Mouse (Mus musculus) midbrain, embryonic 15.5 days (tissue): ENCODE results near the gene Akap13. TPM values are rescaled to one million over a fixed set of nuclear protein-coding genes. Genes with fewer than 3 reads are reported as not detected.

Experiments
- ATAC-seq: fragments of 200-750 bp; cut with Nextera tagmentation; replicated peaks from 2 replicates; pipeline ENCODE4 v1.8.0; 2017; ENCODE audit warnings: moderate TSS enrichment
- H3K27ac ChIP-seq: fragments of 300-500 bp; sonication (generic); 2 replicates; pipeline ENCODE4 v1.5.1; 2015; ENCODE audit warnings: mild to moderate bottlenecking, inconsistent platforms
- H3K27me3 ChIP-seq: fragments of 300-500 bp; sonication (generic); replicated peaks from 2 replicates; pipeline ENCODE4 v1.6.1; 2015; ENCODE audit warnings: inconsistent platforms
- H3K36me3 ChIP-seq: fragments of 300-500 bp; sonication (generic); replicated peaks from 2 replicates; pipeline ENCODE4 v1.6.1; 2015; ENCODE audit warnings: inconsistent platforms
- H3K4me1 ChIP-seq: fragments of 300-500 bp; sonication (generic); 2 replicates; pipeline ENCODE4 v1.6.1; 2015; ENCODE audit warnings: inconsistent platforms
- H3K4me2 ChIP-seq: fragments of 300-500 bp; sonication (generic); 2 replicates; pipeline ENCODE4 v1.6.1; 2015; ENCODE audit warnings: inconsistent platforms, mild to moderate bottlenecking, moderate library complexity
- H3K4me3 ChIP-seq: fragments of 300-500 bp; sonication (generic); 2 replicates; pipeline ENCODE4 v1.5.1; 2015; ENCODE audit warnings: mild to moderate bottlenecking, inconsistent platforms
- H3K9ac ChIP-seq: fragments of 300-500 bp; sonication (generic); 2 replicates; pipeline ENCODE4 v1.6.1; 2015; ENCODE audit warnings: mild to moderate bottlenecking, inconsistent platforms
- H3K9me3 ChIP-seq: fragments of 300-500 bp; sonication (generic); 2 replicates; pipeline ENCODE4 v1.6.1; 2016; ENCODE audit warnings: inconsistent platforms
- WGBS: fragments of 180-500 bp; shearing (Covaris S2); methylation state at CpG from one replicate; pipeline ENCODE4 v1.1.7; 2015; ENCODE audit warnings: mixed read lengths; 5-methylcytosine and 5-hydroxymethylcytosine counted together
- polyA plus RNA-seq: library from polyadenylated mRNA; unstranded; fragments of >200 nt; fragmentation: Nextera tagmentation; extraction: Ambion mirVana; gene quantifications from 2 replicates; pipeline ENCODE4 v1.2.1, GENCODE M21; 2015

Akap13 gene
- polyA plus RNA-seq, 1 experiment from 2014 or later = 16.1 TPM

DNA sequence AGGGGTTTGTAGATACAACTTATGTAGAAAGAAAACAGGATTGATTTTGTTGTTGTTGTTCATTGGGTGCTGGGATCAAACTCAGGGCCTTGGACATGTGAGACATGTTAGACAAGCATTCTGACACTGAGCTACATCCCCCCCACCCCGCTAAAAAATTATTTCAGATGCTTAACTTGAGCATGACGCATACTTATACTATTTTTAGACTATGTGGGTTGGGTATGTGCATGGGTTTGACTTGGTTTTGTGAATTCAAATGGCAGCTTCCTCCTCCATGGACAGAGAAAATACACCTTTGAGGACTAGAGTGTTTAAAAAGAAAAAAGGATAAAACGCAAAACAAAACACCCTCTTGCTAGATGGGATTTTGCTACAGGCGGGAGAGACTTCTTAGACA is 26.4 kb upstream of the Akap13 start:
- 90% methylated on average over 4 of the region's 4 CpGs for WGBS
- H3K9me3 ChIP-seq = no peaks in the 10 kb centered on the region
- H3K27me3 ChIP-seq = no peaks in the 10 kb centered on the region
- H3K4me2 ChIP-seq = no peak overlapping the region
- ATAC-seq = no peak
- H3K4me3 ChIP-seq = no peak overlapping the region
- no peak overlapping the region for H3K27ac ChIP-seq
- H3K36me3 ChIP-seq = no peaks in the 10 kb centered on the region
- no peak overlapping the region for H3K9ac ChIP-seq
- H3K4me1 ChIP-seq = no peaks in the 10 kb centered on the region

DNA sequence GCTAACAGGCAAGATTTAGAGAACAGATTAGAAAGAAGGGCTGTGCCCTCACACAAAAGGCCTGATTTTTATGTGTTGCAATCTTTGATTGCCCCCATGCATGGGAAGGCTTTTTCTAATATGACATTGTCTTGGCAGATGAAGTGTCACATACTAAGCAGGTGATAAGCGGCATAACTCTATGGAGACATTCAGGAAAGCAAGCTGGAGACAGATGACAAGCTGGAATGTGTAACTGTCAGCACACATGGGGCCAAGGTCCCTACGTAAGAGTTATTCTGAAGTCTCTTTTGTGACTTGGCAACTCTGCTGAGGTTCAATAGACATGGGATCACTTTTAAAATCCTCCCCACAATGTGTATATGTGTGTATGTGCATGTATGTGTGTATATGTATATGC is 24.8 kb upstream of the Akap13 start:
- Histone ChIP-seq H3K4me3 (no peak overlapping the region), H3K27ac (no peak overlapping the region), H3K36me3 (no peaks in the 10 kb centered on the region), H3K4me2 (no peak overlapping the region), H3K27me3 (no peaks in the 10 kb centered on the region), H3K4me1 (no peaks in the 10 kb centered on the region), H3K9ac (no peak overlapping the region), H3K9me3 (no peaks in the 10 kb centered on the region)
- 79% methylated on average over 2 of the region's 2 CpGs for WGBS
- ATAC-seq = no peak

DNA sequence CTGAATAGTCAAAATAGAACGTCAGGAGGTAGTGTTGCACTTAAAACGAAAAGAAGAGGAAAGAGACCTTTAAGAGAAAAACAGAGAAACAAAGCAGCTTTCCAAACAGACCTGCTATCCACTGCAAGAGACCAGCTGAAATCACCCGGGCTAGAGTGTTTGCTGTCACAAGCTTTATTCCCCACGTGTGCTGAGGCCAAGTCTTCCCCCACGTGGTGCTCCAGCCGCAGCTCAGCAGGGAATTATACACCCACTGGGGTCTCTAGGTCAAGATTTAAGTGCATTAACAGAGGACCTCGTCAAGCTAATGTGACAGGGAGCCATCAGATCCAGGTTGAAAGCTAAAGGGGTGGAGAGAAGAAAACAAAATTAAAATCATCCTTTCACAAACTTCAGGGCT is 24.3 kb upstream of the Akap13 start:
- H3K4me1 ChIP-seq = no peaks in the 10 kb centered on the region
- H3K4me3 ChIP-seq = no peak overlapping the region
- no peaks in the 10 kb centered on the region for H3K9me3 ChIP-seq
- H3K9ac ChIP-seq = no peak overlapping the region
- no peak overlapping the region for H3K4me2 ChIP-seq
- no peaks in the 10 kb centered on the region for H3K27me3 ChIP-seq
- WGBS = 29% methylated on average over 7 of the region's 7 CpGs
- no peak for ATAC-seq
- no peak overlapping the region for H3K27ac ChIP-seq
- no peaks in the 10 kb centered on the region for H3K36me3 ChIP-seq

DNA sequence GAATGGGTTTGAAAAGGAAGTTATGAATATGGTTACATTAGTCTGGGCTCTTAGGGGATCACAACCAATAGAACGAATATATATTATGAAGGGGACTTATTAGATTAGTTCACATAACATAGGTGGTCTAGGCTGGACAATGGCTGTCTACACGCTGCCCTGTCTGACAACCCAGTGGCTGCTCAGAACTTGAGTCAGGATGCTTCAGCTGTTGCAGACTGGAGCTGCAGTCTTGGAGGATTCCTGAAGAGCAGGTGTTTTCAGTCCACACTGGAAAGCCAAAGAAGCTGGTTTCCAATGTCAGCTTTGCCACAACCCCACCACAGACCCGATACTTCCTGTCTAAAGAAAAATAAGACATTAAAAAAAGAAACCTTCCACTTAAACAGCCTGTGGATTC is 23.3 kb upstream of the Akap13 start:
- H3K4me2 ChIP-seq = no peak overlapping the region
- H3K27me3 ChIP-seq = no peaks in the 10 kb centered on the region
- no peaks in the 10 kb centered on the region for H3K36me3 ChIP-seq
- no peak overlapping the region for H3K9ac ChIP-seq
- H3K9me3 ChIP-seq = no peaks in the 10 kb centered on the region
- H3K4me3 ChIP-seq = no peak overlapping the region
- no peaks in the 10 kb centered on the region for H3K4me1 ChIP-seq
- WGBS = 78% methylated on average over 3 of the region's 3 CpGs
- no peak overlapping the region for H3K27ac ChIP-seq
- ATAC-seq = no peak

DNA sequence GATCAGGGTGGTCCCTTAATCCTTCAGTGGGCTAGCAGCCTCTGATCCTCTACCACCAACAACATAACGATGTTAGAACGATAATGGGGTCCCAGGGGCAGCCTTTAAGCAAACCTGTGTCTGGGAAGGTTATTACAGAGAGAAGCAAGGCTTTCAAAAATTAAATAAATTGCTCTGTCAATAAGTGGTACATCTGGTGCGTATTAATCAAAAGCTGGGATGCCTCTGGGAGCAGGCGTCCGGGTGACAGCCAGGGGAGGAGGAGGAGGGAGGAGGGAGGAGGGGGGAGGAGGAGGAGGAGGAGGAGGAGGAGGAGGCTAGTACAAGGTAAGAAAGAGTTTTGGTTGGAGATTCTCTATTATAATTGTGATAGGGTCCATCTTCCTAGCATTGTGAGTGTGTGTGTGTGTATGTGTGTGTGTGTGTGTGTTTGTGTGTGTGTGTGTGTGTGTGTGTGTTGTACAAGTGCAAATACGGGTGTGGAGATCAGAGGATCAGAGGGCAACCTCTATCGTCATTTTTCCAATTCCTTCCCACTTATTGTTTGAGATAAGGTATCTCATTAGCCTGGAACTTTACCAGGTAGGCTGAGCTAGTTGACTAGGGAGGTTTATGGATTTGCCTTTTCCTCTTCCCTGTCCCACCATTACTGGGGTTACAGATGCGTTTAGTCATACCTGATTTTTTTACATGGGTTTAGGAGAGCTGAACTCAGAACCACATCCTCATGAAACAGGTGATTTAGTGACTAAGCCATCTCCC is 18.7 kb upstream of the Akap13 start:
- Histone ChIP-seq H3K4me2 (no peak overlapping the region), H3K9me3 (no peaks in the 10 kb centered on the region), H3K4me1 (no peaks in the 10 kb centered on the region), H3K27ac (no peak overlapping the region), H3K27me3 (no peaks in the 10 kb centered on the region), H3K4me3 (no peak overlapping the region), H3K36me3 (no peaks in the 10 kb centered on the region), H3K9ac (no peak overlapping the region)
- 58% methylated on average over 6 of the region's 8 CpGs for WGBS
- no peak for ATAC-seq

DNA sequence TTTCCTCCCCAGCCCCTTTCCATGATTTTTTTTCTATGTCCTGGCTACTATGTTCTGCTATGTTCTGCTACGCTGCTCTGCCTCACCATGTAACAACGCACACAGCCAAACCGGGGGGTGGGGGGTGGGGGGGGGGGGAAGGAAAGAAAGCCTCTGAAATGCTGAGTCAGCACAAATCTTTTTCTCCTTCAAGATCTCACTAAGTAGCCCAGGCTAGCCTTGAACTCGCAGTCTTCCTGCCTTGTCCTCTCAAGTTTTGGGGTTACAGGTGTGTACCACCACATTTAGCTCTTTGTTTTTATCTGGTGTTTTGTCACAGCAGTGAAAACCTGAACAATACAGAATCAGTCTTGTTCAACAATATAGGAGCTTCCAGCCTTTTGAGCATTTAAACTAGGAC is 15.8 kb upstream of the Akap13 start:
- no peaks in the 10 kb centered on the region for H3K9me3 ChIP-seq
- 82% methylated on average over 4 of the region's 4 CpGs for WGBS
- H3K9ac ChIP-seq = no peak overlapping the region
- H3K4me3 ChIP-seq = no peak overlapping the region
- no peaks in the 10 kb centered on the region for H3K36me3 ChIP-seq
- H3K4me1 ChIP-seq = no peaks in the 10 kb centered on the region
- no peaks in the 10 kb centered on the region for H3K27me3 ChIP-seq
- H3K27ac ChIP-seq = no peak overlapping the region
- no peak overlapping the region for H3K4me2 ChIP-seq
- ATAC-seq = no peak

DNA sequence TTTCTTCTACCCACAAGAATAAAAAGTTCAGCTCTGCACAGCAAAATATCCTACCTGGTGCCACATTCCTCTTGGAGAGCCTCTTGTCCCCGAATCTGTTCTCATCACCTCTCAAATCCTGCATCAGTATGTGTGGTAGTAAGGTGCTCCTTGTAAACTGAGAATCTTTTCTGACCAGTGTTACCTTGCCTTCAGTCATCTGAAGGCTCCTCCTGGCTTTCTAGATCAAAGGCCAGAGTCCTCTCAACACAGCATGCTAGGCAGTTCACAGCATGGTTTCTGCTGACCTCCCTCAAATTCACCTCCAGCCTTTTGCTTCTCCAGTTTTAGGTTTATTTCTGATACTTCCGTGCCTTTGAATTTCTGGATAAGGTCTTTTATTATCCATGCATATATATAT is 15.1 kb upstream of the Akap13 start:
- H3K4me2 ChIP-seq = no peak overlapping the region
- no peaks in the 10 kb centered on the region for H3K27me3 ChIP-seq
- H3K36me3 ChIP-seq = no peaks in the 10 kb centered on the region
- WGBS = 80% methylated on average over 2 of the region's 2 CpGs
- no peak overlapping the region for H3K4me3 ChIP-seq
- no peak overlapping the region for H3K27ac ChIP-seq
- H3K9ac ChIP-seq = no peak overlapping the region
- no peaks in the 10 kb centered on the region for H3K9me3 ChIP-seq
- H3K4me1 ChIP-seq = no peaks in the 10 kb centered on the region
- no peak for ATAC-seq

DNA sequence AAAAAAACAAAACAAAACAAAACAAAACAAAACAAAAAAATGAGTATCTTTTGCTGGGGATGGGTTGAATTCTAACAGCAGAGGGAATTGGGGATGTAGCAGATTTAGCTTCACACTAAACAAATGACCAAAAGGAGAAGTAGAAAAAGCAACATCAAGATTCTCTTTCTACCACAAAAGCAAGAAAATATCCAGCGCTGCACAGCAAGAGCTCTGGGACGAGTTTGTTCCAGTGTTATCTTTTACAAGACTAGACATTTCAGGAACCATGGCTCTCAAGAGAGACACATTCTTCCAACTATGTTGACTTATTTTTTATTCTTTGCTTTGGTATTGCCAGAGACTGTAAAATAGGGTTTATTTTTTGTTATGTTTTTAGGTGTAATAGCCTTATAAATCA is 13.4 kb upstream of the Akap13 start:
- WGBS = 89% methylated on average over 2 of the region's 2 CpGs
- no peak overlapping the region for H3K27ac ChIP-seq

DNA sequence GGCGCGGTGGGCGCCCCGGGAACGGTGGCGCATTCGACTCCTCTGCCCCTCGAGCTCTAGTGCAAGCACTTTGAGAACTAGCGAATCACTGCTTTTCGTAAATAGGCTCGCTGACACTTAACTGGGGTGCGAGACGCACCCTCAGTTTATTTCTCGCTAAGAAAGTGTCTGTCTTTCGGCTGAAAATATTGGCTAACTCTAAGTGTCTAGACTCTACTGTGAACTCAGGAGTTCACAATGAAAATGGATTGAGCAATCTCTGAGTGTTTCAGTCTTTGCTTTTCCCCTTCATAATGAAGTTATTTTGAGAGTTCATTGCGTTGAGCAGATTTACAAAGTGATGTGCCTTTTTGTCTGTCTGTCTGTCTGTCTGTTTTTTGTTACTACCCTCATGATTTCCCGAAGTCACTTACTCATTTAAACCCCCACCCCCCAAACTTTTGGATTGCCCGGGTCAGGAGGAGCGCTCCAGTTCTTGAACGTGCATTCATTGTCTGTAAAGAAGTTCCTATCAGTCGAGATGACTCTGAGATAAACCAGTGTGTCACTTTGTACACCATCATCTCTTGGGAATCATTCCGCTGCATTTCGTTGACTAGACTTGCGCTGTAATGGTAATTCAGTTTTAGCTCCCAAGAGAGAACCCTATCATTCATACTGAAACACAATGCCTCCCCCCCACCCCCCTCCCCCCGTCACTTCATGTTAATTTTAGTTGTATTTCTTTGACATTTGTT is 986 bp downstream of the Akap13 start:
- Histone ChIP-seq H3K9me3 (no peaks in the 10 kb centered on the region), H3K4me3 (peak overlapping the region; percentile 93), H3K36me3 (no peaks in the 10 kb centered on the region), H3K27ac (peak overlapping the region; percentile 93), H3K4me2 (peak overlapping the region; percentile 94), H3K27me3 (no peaks in the 10 kb centered on the region), H3K4me1 (peaks cover 15% of the 10 kb centered on the region), H3K9ac (peak overlapping the region; percentile 85)
- under 1% methylated on average over 25 of the region's 25 CpGs for WGBS
- no peak for ATAC-seq

More for the DNA sequence above, 13.4 kb upstream of the Akap13 start:
- no peak overlapping the region for H3K9ac ChIP-seq
- no peaks in the 10 kb centered on the region for H3K36me3 ChIP-seq
- no peak overlapping the region for H3K4me2 ChIP-seq
- H3K27me3 ChIP-seq = no peaks in the 10 kb centered on the region
- ATAC-seq = no peak
- no peaks in the 10 kb centered on the region for H3K9me3 ChIP-seq
- no peak overlapping the region for H3K4me3 ChIP-seq
- no peaks in the 10 kb centered on the region for H3K4me1 ChIP-seq

DNA sequence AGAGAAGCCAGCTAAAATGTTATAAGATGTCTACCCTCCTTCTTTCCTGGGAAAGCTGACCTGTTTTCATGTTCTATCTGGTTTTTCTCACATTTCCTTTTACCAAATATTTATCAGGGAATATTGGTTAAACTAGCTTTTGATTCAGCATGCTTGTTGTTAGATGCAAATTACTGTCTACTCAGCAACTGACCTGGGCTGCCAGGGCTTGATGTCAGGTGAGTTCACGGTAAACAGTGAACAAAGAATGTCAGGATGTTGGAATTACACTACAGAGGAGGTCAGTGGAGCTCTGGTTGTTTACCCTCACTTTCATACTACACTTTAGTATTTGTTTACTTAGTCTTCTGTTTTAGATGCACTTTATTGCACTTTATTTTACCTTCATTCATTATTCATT is 5.0 kb downstream of the Akap13 start:
- H3K4me3 ChIP-seq = no peak overlapping the region
- no peaks in the 10 kb centered on the region for H3K27me3 ChIP-seq
- no peaks in the 10 kb centered on the region for H3K9me3 ChIP-seq
- no peak overlapping the region for H3K4me2 ChIP-seq
- H3K27ac ChIP-seq = no peak overlapping the region
- no peaks in the 10 kb centered on the region for H3K36me3 ChIP-seq
- ATAC-seq = no peak
- H3K9ac ChIP-seq = no peak overlapping the region
- peaks cover 10% of the 10 kb centered on the region for H3K4me1 ChIP-seq
- 76% methylated on average over 1 of the region's 1 CpGs for WGBS

DNA sequence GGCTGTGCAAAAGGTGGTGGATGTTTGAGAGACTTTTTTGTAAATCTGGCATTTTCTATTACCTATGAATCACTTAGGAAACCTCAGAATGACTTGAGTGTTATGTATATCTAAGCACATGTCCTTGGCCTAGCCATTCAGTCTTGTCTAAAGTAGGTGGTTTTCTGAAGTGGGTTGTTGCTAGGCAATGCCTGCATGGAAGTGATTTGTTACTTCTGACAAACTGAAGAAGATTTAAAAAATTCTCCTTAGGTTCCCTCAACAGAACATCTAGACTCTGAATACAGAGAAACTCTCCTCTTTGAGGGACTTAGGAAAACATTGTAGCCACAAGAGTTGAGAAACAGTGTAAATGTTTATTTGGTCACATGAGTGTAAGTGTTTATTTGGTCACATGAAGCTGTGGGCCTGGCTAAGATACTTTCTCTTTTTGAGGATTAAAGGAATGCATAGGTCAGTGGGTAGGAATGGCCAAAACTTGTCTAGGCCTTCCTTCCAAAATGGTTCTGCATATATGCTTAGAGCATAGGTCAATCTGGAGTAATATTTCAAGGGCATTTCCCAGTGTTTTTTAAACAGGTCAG is 8.3 kb downstream of the Akap13 start:
- no peak overlapping the region for H3K27ac ChIP-seq
- no peaks in the 10 kb centered on the region for H3K9me3 ChIP-seq
- ATAC-seq = no peak
- H3K27me3 ChIP-seq = no peaks in the 10 kb centered on the region
- no peak overlapping the region for H3K4me3 ChIP-seq
- H3K9ac ChIP-seq = no peak overlapping the region
- H3K36me3 ChIP-seq = no peaks in the 10 kb centered on the region
- no peak overlapping the region for H3K4me2 ChIP-seq
- H3K4me1 ChIP-seq = no peaks in the 10 kb centered on the region

DNA sequence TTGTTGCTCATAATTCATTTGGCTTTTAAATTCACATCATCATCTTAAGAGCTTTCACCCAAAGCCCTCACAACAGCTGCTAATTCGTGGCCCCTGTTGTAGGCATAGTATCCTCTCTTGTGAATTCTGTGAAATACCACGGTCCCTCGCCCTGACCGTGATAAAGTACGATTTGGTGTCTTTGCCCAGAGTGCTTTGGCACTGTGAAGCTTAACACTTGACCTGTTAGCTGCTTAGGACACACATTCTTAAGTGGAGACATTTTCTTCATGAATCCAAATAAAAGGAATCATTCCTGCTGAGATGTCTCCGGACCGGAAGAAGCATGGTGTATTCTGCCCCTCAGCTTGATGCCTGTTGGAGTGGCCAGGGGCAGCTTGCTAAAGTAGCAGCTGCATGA is 12.5 kb downstream of the Akap13 start:
- Histone ChIP-seq H3K4me1 (no peaks in the 10 kb centered on the region), H3K9me3 (no peaks in the 10 kb centered on the region), H3K27ac (no peak overlapping the region), H3K4me3 (no peak overlapping the region), H3K36me3 (no peaks in the 10 kb centered on the region), H3K27me3 (no peaks in the 10 kb centered on the region), H3K4me2 (no peak overlapping the region), H3K9ac (no peak overlapping the region)
- 38% methylated on average over 7 of the region's 7 CpGs for WGBS
- ATAC-seq = no peak
